Mouse (Mus musculus) fat pad, adult 2 months (tissue): Measurements from ENCODE around the gene Fignl1.

Experiments used
- DNase-seq: peaks from one replicate; pipeline ENCODE4 v3.0.0-alpha.2; 2011; ENCODE audit warnings: low read depth, low spot score; ENCODE audit errors: extremely low read depth

Gene Fignl1

GRCm38 (mm10) chr11:11833100-11833499 is 24.3 kb upstream of the Fignl1 start:
- no peak for DNase-seq

DNA sequence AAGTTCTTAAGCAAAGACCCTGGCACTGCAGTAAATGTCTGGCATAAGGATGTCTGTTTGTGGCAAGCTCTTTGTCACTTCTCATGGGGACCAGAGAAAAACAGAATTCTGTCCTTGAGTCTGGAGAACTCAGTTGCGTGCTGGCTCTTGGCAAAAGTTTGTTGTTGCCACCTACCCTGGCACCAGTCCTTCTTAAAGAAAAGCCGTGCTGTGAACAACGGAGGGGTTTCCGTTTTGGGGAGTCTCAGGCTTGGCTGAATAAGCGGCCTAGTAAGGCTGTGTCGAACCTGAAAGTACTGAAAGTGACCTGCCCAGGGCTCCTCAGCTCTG is 24.0 kb upstream of the Fignl1 start:
- no peak for DNase-seq

GRCm38 (mm10) chr11:11831940-11832754 is 23.4 kb upstream of the Fignl1 start:
- no peak for DNase-seq

DNA sequence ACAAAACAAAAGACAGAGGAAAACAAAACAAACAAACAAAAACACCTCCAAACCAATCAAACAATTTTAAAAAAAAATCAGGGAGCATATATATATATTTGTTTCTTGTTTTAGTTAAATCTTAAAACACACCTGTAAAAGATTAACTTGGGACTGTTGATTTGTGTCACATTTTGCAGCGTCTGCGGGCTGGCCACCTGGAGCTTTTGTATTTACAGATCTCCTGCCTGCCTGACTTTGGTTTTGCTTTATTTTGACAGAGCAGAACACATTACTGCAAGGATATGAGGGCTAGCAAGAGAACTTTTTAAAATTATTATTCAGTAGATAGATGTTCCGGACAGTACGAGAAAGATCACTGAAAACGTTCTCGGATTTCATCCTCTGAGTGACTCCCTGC is 22.8 kb upstream of the Fignl1 start:
- no peak for DNase-seq

GRCm38 (mm10) chr11:11830884-11831495 is 22.2 kb upstream of the Fignl1 start:
- DNase-seq: no peak

DNA sequence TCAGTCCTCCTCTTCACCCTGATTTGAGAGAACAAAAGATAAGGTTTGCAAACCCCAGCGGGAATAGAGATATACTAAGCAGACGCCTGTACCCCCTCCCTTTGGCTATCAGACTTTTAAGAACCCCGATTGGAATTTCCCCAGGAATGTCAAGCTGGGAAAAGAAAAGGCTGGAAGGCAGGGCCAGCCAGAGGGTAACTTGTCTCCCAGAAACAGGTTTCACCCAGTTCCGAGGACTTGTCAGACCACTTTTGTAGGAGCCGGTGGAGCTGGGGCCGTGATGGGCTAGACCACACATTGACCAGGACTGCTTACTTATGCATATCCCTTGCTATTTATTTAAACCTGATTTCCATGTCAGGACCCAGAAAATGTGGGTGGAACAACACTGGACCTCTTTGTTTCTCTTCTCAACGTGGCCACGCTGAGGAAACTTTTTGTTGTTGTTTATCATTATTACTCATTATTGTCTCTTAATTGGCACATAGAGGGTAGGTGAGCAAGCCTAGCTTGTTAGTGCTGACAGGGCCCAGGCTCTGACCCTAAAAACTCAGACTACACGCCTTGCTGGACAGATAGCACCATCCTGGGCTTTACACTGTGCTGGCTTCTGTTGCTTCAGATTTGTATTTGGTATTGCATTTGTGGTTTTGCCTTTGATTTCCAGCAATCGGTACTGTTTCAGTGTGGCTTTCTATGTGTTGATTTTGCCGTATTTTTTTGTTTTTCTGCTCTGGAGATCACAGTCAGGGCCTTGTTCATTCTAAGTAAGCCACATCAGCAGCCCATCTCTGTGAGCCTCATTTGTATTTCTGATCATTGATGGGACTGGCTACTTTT is 20.6 kb upstream of the Fignl1 start:
- DNase-seq: no peak

DNA sequence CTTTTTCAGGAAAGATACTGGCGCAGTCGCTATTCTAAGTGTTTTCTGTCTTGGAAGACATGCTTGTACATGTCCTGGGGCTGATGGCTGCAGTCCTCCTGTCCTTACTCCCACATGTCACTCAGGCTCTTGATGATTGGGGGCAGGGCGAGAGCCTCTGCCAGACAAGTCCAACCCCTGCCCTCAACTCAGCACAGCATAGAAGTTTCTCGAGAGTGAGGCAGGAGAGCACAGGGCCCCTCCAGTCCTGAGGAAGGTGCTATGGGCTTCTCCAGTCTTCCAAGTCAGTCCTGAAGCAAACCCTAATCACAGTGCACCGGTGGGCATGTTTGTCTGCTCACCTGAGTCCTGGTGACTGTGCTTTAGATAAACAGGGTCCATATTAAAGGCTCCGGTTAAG is 20.0 kb upstream of the Fignl1 start:
- DNase-seq: no peak

- DNase-seq: no peak
Measured at GRCm38 (mm10) chr11:11828251-11828650, 19.5 kb upstream of the Fignl1 start.

GRCm38 (mm10) chr11:11826475-11826874 is 17.7 kb upstream of the Fignl1 start:
- no peak for DNase-seq

GRCm38 (mm10) chr11:11825670-11826069 is 16.9 kb upstream of the Fignl1 start:
- no peak for DNase-seq

- no peak for DNase-seq
Measured at GRCm38 (mm10) chr11:11824970-11825635, 16.3 kb upstream of the Fignl1 start.

GRCm38 (mm10) chr11:11823980-11824911 is 15.5 kb upstream of the Fignl1 start:
- no peak for DNase-seq

DNA sequence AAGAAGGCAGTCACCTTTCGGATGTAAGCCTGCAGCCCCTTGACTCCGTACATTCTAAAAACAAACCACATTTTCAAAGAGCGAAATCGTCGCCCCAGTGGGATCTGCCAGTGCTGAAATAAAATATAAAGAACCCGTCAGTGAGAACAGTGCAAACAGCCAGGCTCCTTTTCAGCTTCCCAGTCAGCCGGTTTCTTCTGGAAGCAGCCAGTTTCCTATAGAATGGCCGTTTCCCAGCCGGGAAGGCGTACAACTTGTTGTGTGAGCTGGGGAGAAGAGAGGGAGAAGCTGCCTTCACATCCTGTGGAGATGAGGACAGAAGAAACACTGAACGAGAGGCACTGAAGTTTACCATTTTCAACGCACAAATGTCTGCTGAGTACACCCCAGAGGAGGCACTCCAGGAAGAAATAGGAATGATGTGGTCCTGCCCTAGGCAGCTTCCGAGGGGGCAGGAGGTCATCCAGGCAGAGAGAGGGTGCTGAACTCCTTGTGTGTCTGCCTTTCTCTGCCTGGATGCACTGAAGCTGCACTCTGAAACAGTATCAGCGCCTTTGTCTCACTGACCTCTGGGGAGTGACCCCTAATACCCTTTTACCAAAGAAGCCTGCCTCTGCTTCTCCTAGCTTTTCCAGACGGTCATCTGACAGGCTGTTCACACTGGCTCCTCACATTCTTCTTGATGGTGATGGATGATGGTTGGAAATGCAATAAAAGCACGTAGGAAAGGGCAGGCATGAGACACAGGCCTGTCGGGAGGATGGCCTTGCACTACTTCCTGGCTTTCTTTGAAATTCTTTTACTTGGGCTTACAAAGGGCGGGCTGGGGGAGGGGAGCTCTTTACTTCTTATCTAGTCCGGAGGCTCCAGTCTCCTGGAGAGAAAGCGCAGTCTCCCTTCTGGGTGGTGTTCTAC is 13.7 kb upstream of the Fignl1 start:
- no peak for DNase-seq

GRCm38 (mm10) chr11:11821387-11821975 is 12.7 kb upstream of the Fignl1 start:
- no peak for DNase-seq

GRCm38 (mm10) chr11:11820737-11821136 is 12.0 kb upstream of the Fignl1 start:
- DNase-seq: no peak

- DNase-seq: no peak
Measured at GRCm38 (mm10) chr11:11820251-11820650, 11.5 kb upstream of the Fignl1 start.

DNA sequence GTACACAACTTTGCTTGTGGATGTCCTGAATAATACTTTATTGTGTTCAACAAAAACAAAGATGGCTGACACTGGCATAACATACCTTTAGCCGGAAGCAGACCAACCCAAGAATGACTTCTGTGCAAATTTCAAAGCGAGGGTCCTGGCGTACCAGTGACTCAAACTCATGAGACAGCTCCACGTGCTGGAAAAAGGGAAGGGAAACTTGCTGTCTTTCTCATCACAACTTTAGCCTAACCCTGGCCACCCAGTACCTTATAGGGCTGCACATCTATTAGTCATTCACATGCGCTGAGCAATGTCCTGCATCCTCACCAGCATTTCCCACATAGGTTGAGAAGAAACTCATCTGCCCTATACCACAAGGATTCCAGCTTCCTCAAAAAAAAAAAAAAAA is 10.4 kb upstream of the Fignl1 start:
- no peak for DNase-seq

DNA sequence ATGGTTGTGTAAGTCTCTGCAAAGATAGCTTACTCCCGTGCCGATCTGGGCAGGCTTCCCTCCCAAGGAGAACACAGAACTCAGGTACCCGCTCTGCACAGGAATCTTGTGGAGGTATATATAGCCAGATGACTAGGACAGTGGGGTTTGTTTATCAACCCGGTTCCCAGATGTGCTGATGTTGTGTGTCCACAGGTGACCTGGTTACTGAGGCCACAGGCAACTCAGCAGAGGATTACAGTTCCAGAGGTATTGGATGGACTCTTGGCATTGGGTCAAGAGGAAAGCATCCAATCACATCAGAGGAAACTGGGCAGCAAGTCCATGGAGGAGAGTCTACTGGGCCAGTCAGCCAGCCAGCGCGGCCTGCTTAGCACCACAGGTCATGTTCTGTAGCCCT is 10.0 kb upstream of the Fignl1 start:
- DNase-seq: no peak

GRCm38 (mm10) chr11:11815737-11816136 is 7.0 kb upstream of the Fignl1 start:
- DNase-seq: no peak
